43 mouse cellular contexts compared by ENCODE assay signal in the genomic region with DNA sequence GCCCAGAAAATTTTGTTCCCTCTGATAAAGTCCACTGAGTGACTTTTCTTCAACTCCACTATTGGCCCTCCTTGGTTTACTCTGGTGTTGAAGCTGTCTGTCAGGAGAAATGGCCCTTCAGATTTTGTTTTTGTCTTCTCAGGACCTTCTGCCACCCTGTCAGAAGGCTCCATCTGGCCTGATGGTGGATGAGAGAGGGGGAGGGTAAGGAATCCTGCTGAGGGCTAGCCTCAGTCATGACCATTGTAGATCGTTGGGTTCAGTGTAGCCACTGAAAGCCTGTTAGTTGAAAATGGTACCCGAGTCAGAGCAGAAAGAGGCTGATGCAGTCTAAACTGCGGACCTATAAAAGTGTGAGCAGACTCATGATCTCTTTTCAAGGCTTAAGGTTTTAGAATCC. TPM values are rescaled to one million over a fixed set of nuclear protein-coding genes. Genes with fewer than 3 reads are reported as not detected.
"Had no signal": no experiment of that assay in that cellular context is flagged by ENCODE, and none has a peak within 500 bp of the region (broad histone marks: within the 10 kb centered on the region; RNA-seq: fewer than 3 reads in every experiment).

No protein-coding gene starts in this region.

- ATAC-seq: hindbrain, embryonic 16.5 days; inflammation-experienced regulatory T-cells, adult 6 months; intestine, embryonic 16.5 days; liver, embryonic 12.5 days had no signal

- H3K27ac ChIP-seq: gastrocnemius, adult 2 months; heart, embryonic 13.5 days; heart, embryonic 15.5 days; hindbrain, embryonic 12.5 days; kidney, postnatal 0 days; limb, embryonic 15.5 days; liver, embryonic 12.5 days; liver, embryonic 14.5 days had no signal

- H3K9ac ChIP-seq: heart, embryonic 13.5 days; heart, embryonic 15.5 days; hindbrain, embryonic 12.5 days; hindbrain, embryonic 14.5 days; kidney, embryonic 15.5 days; limb, embryonic 12.5 days; limb, embryonic 15.5 days; liver, embryonic 12.5 days; liver, embryonic 14.5 days had no signal

- H3K4me1 ChIP-seq: heart, embryonic 13.5 days; heart, embryonic 15.5 days; liver, embryonic 12.5 days had no signal

- H3K36me3 ChIP-seq: heart, embryonic 13.5 days; heart, embryonic 15.5 days; hindbrain, embryonic 10.5 days; hindbrain, embryonic 12.5 days; kidney, embryonic 15.5 days; limb, embryonic 12.5 days; limb, embryonic 15.5 days; liver, embryonic 12.5 days had no signal

- H3K27me3 ChIP-seq: heart, embryonic 13.5 days; heart, embryonic 15.5 days; hindbrain, embryonic 12.5 days; kidney, embryonic 15.5 days; limb, embryonic 12.5 days; limb, embryonic 15.5 days had no signal

- H3K9me3 ChIP-seq: heart, embryonic 13.5 days; heart, embryonic 15.5 days; hindbrain, embryonic 10.5 days; hindbrain, embryonic 12.5 days; kidney, embryonic 15.5 days; limb, embryonic 12.5 days; limb, embryonic 15.5 days; liver, embryonic 12.5 days had no signal

- H3K4me3 ChIP-seq: gastrocnemius, adult 2 months; heart, embryonic 15.5 days; hindbrain, embryonic 12.5 days; limb, embryonic 15.5 days; liver, embryonic 12.5 days had no signal

- DNase-seq: gastrocnemius, postnatal 10 days; gastrocnemius, postnatal 25 days; heart, adult 18-20 months; heart, postnatal 4 days; kidney, adult 11 months; kidney, adult 2 months; kidney, adult 9 months; kidney, postnatal 14 days; kidney, postnatal 36 days; layer of hippocampus, adult 9-11 months; layer of hippocampus, postnatal 36 days; left cerebral cortex, postnatal 4 days had no signal

RNA-seq across cellular contexts. Expression of a gene that starts 49.2 kb away (rescaled TPM):
- total RNA-seq: gastrocnemius, adult 2 months; gastrocnemius, postnatal 10 days; gastrocnemius, postnatal 25 days; gastrocnemius, postnatal 4 days; granulocyte monocyte progenitor cell, adult 5-6 weeks; heart, adult 18-20 months; heart, adult 8-10 months; heart, postnatal 25 days; heart, postnatal 4 days; layer of hippocampus, adult 18-20 months; layer of hippocampus, adult 8-10 months; layer of hippocampus, postnatal 14 days; layer of hippocampus, postnatal 36 days; left cerebral cortex, adult 18-20 months; left cerebral cortex, adult 8-10 months; left cerebral cortex, postnatal 10 days; left cerebral cortex, postnatal 25 days; left cerebral cortex, postnatal 4 days; liver, adult 2 months had no signal
- polyA plus RNA-seq: heart, embryonic 11.5 days; heart, embryonic 13.5 days; heart, embryonic 15.5 days; heart, postnatal 0 days; hindbrain, embryonic 10.5 days; hindbrain, embryonic 12.5 days; hindbrain, embryonic 14.5 days; hindbrain, embryonic 16.5 days; intestine, embryonic 16.5 days; kidney, embryonic 15.5 days; kidney, postnatal 0 days; large intestine, adult 2 months; limb, embryonic 12.5 days; limb, embryonic 15.5 days; liver, adult 2 months; liver, embryonic 12.5 days; liver, embryonic 14.5 days; liver, embryonic 16.5 days had no signal
